Mouse (Mus musculus): ENCODE measurements around the gene Rab6b. TPM values are rescaled to one million over a fixed set of nuclear protein-coding genes. Genes with fewer than 3 reads are reported as not detected.

Gene Rab6b
- polyA plus RNA-seq, 1 experiment = 328 TPM

GRCm38 (mm10) chr9:103181886-103182285 is 70.3 kb downstream of the Rab6b start:
- Histone ChIP-seq H3K27ac (ENCODE audit: insufficient read depth, low read length) (no peak overlapping the region), H3K4me3 (ENCODE audit: insufficient read depth, low read length) (no peak overlapping the region), H3K4me1 (ENCODE audit: control insufficient read depth, insufficient read depth, low read length) (peaks cover 5% of the 10 kb centered on the region)
- TF ChIP-seq CTCF (IDR thresholded peaks at IDR 0.05; ENCODE audit: extremely low read depth, insufficient read depth, low read length) (no peak), POLR2A (IDR thresholded peaks at IDR 0.05; ENCODE audit: extremely low read depth, insufficient read depth, low read length) (no peak)

GRCm38 (mm10) chr9:103184855-103185254 is 73.3 kb downstream of the Rab6b start:
- H3K27ac ChIP-seq (ENCODE audit: insufficient read depth, low read length) = no peak overlapping the region
- TF ChIP-seq CTCF (IDR thresholded peaks at IDR 0.05; ENCODE audit: extremely low read depth, insufficient read depth, low read length) (no peak), POLR2A (IDR thresholded peaks at IDR 0.05; ENCODE audit: extremely low read depth, insufficient read depth, low read length) (no peak)

GRCm38 (mm10) chr9:103185946-103186345 is 74.4 kb downstream of the Rab6b start:
- Histone ChIP-seq H3K4me3 (ENCODE audit: insufficient read depth, low read length) (no peak overlapping the region), H3K27ac (ENCODE audit: insufficient read depth, low read length) (no peak overlapping the region), H3K4me1 (ENCODE audit: control insufficient read depth, insufficient read depth, low read length) (no peaks in the 10 kb centered on the region)
- TF ChIP-seq POLR2A (IDR thresholded peaks at IDR 0.05; ENCODE audit: extremely low read depth, insufficient read depth, low read length) (no peak), CTCF (IDR thresholded peaks at IDR 0.05; ENCODE audit: extremely low read depth, insufficient read depth, low read length) (no peak)

More at GRCm38 (mm10) chr9:103184855-103185254, 73.3 kb downstream of the Rab6b start:
- Histone ChIP-seq H3K4me3 (ENCODE audit: insufficient read depth, low read length) (no peak overlapping the region), H3K4me1 (ENCODE audit: control insufficient read depth, insufficient read depth, low read length) (peaks cover 5% of the 10 kb centered on the region)

- no peak for TF ChIP-seq CTCF (IDR thresholded peaks at IDR 0.05; ENCODE audit: extremely low read depth, insufficient read depth, low read length)
- no peak for TF ChIP-seq POLR2A (IDR thresholded peaks at IDR 0.05; ENCODE audit: extremely low read depth, insufficient read depth, low read length)
- H3K27ac ChIP-seq (ENCODE audit: insufficient read depth, low read length) = no peak overlapping the region
- no peaks in the 10 kb centered on the region for H3K4me1 ChIP-seq (ENCODE audit: control insufficient read depth, insufficient read depth, low read length)
- no peak overlapping the region for H3K4me3 ChIP-seq (ENCODE audit: insufficient read depth, low read length)
Observed at GRCm38 (mm10) chr9:103186747-103187146, 75.2 kb downstream of the Rab6b start.

DNA sequence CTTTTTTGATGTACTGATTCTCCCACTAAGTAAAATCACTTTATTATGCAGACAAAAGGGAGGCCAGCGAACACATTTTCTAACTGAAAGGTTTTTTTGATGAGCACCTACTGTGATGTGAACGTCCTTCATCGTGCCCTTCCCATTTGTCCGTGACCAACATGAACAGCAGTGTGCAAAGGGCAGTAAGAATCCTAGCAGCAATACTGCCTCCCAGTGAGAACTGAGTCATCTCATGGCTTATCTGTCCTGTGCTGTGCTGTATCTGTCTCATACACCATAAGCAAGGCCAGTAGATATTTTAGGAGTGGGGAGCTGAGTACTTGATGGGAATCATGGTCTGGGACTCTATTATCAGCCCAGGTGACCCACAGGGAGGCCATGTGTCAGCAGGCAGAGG is 76.8 kb downstream of the Rab6b start:
- H3K4me3 ChIP-seq (ENCODE audit: insufficient read depth, low read length) = no peak overlapping the region
- TF ChIP-seq POLR2A (IDR thresholded peaks at IDR 0.05; ENCODE audit: extremely low read depth, insufficient read depth, low read length) (no peak), CTCF (IDR thresholded peaks at IDR 0.05; ENCODE audit: extremely low read depth, insufficient read depth, low read length) (no peak)
- no peak overlapping the region for H3K27ac ChIP-seq (ENCODE audit: insufficient read depth, low read length)
- no peaks in the 10 kb centered on the region for H3K4me1 ChIP-seq (ENCODE audit: control insufficient read depth, insufficient read depth, low read length)

DNA sequence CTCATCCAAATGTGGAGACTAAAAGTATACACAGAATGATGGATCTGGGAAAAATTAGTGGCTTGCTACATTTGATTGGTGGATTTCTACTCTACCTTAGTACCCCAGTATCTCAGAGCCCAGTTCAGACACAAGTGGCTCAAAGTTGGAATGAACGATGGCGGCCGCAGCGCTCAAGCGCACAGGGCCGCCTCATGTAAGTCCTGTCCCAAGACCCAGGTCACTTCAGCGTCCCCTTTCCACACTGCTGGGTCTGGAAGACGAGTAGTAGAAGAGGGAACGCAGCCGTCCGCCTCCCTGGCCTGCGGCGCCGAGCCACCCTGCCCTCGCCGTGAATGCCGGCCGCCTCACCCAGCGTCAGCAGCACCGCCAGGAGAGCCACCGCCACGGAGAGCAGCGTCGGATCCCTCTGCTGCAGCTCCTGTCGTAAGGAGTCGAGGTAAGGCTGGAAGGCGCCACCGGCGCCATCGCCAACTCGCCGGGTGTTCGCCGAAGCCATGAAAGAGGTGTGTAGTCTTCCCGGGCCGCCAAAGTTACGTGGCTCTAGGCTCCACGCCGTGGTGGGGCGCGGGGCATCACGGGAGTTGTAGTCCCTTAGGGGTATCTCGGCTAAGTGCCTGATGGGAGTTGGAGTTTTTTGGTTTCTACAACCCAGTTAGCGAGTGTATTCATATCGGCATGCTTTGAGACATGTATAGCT is 90.1 kb downstream of the Rab6b start, which contains the start of gene Srprb:
Srprb (minus strand) TSS at position 577 of the 700 bp plus-strand sequence.
- no peak within 1 kb of the TSS for H3K27ac ChIP-seq (ENCODE audit: insufficient read depth, low read length)
- TF ChIP-seq CTCF (IDR thresholded peaks at IDR 0.05; ENCODE audit: extremely low read depth, insufficient read depth, low read length) (no peak), POLR2A (IDR thresholded peaks at IDR 0.05; ENCODE audit: extremely low read depth, insufficient read depth, low read length) (peak; percentile 51; the same call in 1 of the 2 replicates)
- peak within 1 kb of the TSS; percentile 91 for H3K4me3 ChIP-seq (ENCODE audit: insufficient read depth, low read length)
- H3K4me1 ChIP-seq (ENCODE audit: control insufficient read depth, insufficient read depth, low read length) = peaks cover 2% of the 10 kb centered on the region; the same call in 1 of the 2 replicates

DNA sequence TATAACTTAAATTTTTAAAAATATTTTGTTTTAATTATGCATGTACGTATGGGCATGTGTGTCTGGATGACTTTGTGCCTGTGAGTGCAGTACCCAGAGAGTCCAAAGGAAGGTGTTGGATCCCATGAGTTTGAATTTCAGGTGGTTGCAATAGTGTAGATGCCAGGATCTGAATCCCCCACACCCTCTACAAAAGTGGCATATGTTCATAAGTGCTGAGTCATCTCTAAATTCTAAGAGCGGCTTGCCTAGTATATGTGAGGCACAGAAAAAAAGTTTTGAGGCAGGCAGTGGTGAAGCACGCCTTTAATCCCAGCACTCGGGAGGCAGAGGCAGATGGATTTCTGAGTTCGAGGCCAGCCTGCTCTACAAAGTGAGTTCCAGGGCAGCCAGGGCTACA is 94.2 kb downstream of the Rab6b start:
- Histone ChIP-seq H3K4me3 (ENCODE audit: insufficient read depth, low read length) (no peak overlapping the region), H3K4me1 (ENCODE audit: control insufficient read depth, insufficient read depth, low read length) (peaks cover 2% of the 10 kb centered on the region; the same call in 1 of the 2 replicates), H3K27ac (ENCODE audit: insufficient read depth, low read length) (no peak overlapping the region)
- no peak for TF ChIP-seq CTCF (IDR thresholded peaks at IDR 0.05; ENCODE audit: extremely low read depth, insufficient read depth, low read length)
- no peak for TF ChIP-seq POLR2A (IDR thresholded peaks at IDR 0.05; ENCODE audit: extremely low read depth, insufficient read depth, low read length)

GRCm38 (mm10) chr9:103207846-103208245 is 96.3 kb downstream of the Rab6b start:
- Histone ChIP-seq H3K4me1 (ENCODE audit: control insufficient read depth, insufficient read depth, low read length) (no peaks in the 10 kb centered on the region), H3K4me3 (ENCODE audit: insufficient read depth, low read length) (peak overlapping the region; percentile 17), H3K27ac (ENCODE audit: insufficient read depth, low read length) (no peak overlapping the region)
- TF ChIP-seq CTCF (IDR thresholded peaks at IDR 0.05; ENCODE audit: extremely low read depth, insufficient read depth, low read length) (peak; percentile 81), POLR2A (IDR thresholded peaks at IDR 0.05; ENCODE audit: extremely low read depth, insufficient read depth, low read length) (no peak)

DNA sequence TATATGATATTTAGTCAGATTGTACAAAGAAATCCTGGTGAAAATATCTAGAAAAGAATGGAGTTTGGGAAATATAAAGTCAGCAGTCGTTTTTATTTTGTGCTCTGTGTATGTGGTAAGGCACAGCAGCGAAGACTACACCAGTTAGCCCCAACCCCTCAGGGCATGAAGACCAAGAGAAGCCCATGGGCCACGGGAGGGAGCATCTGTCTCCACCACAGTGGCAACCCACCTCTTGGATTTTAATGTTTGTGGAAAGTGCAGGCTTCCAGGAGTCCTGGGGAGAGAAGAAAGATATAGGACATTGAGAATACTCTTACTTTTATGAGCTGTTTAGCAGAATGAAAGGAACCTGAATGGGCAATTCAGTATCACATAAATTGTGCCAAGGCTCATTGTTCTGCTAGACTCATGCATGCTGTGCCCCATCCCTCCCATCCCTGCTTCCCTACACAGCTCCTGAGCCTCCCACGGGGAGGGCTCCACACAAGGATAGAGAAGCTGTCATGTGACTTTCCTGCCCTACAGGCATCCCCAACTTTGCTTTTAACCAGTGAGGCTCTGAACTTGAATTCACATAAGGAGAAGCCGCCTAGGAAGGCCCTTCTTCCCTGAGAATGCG is 97.3 kb downstream of the Rab6b start:
- Histone ChIP-seq H3K4me3 (ENCODE audit: insufficient read depth, low read length) (no peak overlapping the region), H3K4me1 (ENCODE audit: control insufficient read depth, insufficient read depth, low read length) (no peaks in the 10 kb centered on the region), H3K27ac (ENCODE audit: insufficient read depth, low read length) (no peak overlapping the region)
- TF ChIP-seq CTCF (IDR thresholded peaks at IDR 0.05; ENCODE audit: extremely low read depth, insufficient read depth, low read length) = no peak
- TF ChIP-seq POLR2A (IDR thresholded peaks at IDR 0.05; ENCODE audit: extremely low read depth, insufficient read depth, low read length) = no peak

Measured in cortical plate, adult 2 months (tissue).